Mouse (Mus musculus): ENCODE measurements at regions not wholly inside any gene's neighbourhood (a gene's known extent, or its start where the extent isn't known, plus 50 kb on each side); places are given as distances from the start of the nearest gene placed in this dataset.

DNA sequence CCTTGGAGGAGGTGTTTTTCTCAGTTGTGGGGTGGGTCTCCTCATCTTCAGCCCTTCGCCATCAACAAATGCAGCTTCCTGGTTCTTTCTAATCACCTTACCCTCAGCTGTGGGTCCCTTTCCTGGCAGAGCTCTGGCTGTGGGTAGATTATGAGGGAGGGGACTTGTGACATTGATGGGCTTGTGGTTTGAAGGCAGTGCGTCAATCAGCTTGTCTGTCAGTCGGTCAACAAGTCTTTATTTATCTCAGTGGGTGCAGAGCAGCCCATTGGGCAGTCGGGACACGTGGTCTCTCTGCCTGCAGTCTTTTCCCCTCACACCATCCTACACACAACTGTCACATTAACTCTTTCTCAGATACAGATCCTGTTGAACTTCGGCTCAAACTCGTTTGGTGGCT lies 125.2 kb downstream of the 4930564D02Rik start:
- DNase-seq (ENCODE audit: extremely low spot score in 1 of 2, low spot score in 2 of 2) = no peak
- intact Hi-C loops (cut with DNase I) = no loop called here
- no peak for TF ChIP-seq CTCF (IDR thresholded peaks at IDR 0.05)
- Histone ChIP-seq H3K27ac (no peak overlapping the region), H3K4me3 (no peak overlapping the region)

DNA sequence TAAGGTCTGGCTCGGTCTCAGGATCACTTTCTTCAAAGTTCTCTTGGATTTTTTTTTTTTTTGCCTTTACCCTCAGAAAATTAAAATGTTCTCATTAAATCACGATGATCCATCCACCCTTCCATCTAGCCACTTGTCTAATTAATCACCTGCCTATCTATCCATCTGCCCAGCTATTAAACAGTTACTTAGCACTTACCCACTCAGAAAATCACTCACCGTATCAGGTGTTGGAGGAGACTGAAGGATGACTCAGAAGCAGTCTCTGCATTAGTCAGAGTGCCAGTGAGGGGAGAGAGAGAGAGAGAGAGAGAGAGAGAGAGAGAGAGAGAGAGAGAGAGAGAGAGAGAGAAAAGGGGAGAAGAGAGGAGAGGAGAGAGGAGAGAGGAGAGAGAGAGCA lies 134.1 kb downstream of the 4930564D02Rik start:
- no peak for DNase-seq (ENCODE audit: extremely low spot score in 1 of 2, low spot score in 2 of 2)
- intact Hi-C loops (cut with DNase I) = no loop called here
- no peak for TF ChIP-seq CTCF (IDR thresholded peaks at IDR 0.05)

DNA sequence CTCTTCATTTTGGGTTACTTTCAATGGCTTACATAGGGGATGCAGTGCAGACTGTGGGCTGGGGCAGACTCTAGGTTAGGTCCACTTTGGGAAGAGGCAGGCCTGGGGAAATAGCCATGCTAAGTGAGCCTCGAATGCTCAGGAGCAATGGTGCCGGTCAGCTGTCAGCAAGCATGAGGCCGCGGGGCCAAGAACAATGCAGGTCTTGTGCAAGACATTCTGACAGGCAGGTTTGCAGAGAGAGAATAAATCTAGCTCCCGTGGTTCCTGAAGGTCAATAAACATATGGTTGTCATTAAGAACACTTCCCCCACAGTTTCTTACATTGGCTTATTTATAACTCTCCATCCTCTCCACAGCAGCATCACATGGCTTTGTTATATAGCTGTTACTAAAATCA lies 142.5 kb downstream of the 4930564D02Rik start:
- Histone ChIP-seq H3K4me3 (no peak overlapping the region), H3K27ac (no peak overlapping the region)
- no peak for TF ChIP-seq CTCF (IDR thresholded peaks at IDR 0.05)
- intact Hi-C loops (cut with DNase I) = no loop called here
- DNase-seq (ENCODE audit: extremely low spot score in 1 of 2, low spot score in 2 of 2) = no peak

More for the DNA sequence above, 134.1 kb downstream of the 4930564D02Rik start:
- Histone ChIP-seq H3K27ac (no peak overlapping the region), H3K4me3 (no peak overlapping the region)

DNA sequence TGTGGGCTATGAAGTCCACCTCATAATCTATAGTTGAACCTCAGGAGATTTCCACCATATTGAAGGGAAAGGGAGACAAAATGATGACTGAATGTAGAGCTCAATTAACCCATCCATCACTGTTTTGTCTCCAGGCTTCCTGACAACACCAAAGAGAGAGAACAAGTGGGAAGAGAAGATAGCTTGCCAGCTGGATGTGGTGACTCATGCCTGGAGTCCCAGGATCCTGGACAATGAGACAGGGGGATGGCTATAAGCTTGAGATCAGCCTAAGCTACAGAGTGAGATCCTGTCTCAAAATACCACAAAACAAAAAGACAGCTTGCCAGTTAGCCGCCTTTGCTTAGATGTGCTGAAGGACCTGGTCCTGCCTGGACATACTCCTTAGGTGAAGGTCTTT lies 144.4 kb downstream of the 4930564D02Rik start:
- intact Hi-C loops (cut with DNase I) = no loop called here
- no peak for TF ChIP-seq CTCF (IDR thresholded peaks at IDR 0.05)
- peak; percentile 21 to 24 for DNase-seq (ENCODE audit: extremely low spot score in 1 of 2, low spot score in 2 of 2)
- no peak overlapping the region for H3K4me3 ChIP-seq
- peak overlapping the region; percentile 15; the same call in 1 of the 2 replicates for H3K27ac ChIP-seq

DNA sequence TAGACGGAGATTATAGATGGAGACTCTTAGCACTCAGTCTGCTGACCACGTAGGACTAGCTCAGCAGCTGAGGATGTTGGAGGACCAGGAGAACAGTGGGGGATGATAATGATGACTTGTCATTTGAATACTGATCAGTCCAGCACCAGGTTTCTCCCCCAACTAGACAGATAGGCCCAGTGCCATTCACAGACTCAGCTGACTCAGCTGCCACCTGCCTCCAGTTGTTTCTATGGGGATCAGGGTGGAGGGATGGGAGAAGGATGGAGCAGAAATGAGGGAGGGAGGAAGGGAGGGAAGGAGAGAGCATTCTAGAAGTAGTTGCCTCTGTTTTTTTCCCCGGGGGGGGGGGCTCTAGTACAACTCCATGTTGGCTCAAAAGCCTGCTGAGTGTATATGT lies 145.1 kb downstream of the 4930564D02Rik start:
- TF ChIP-seq CTCF (IDR thresholded peaks at IDR 0.05) = no peak
- DNase-seq (ENCODE audit: extremely low spot score in 1 of 2, low spot score in 2 of 2) = no peak
- Histone ChIP-seq H3K4me3 (no peak overlapping the region), H3K27ac (no peak overlapping the region)
- intact Hi-C loops (cut with DNase I) = no loop called here

DNA sequence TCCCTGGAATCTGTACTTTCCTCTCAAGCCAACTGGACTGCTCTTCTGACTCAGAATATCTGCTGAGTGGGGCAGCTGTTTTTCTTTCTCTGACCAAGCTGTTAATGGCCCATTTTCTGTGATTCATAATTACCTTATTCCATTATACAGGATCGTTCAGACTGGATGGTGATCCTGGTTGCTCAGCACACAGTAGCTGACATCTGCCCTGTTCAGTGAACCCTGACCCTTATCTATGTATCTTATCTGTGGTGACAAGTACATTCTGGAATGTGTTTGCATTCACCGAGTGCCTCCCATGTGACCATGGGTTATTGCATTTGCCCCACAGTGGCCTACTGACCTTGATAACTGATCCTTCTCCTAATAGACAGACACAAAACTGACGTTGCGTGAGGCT lies 148.2 kb downstream of the 4930564D02Rik start:
- Histone ChIP-seq H3K27ac (no peak overlapping the region), H3K4me3 (no peak overlapping the region)
- intact Hi-C loops (cut with DNase I) = no loop called here
- no peak for TF ChIP-seq CTCF (IDR thresholded peaks at IDR 0.05)
- DNase-seq (ENCODE audit: extremely low spot score in 1 of 2, low spot score in 2 of 2) = no peak

DNA sequence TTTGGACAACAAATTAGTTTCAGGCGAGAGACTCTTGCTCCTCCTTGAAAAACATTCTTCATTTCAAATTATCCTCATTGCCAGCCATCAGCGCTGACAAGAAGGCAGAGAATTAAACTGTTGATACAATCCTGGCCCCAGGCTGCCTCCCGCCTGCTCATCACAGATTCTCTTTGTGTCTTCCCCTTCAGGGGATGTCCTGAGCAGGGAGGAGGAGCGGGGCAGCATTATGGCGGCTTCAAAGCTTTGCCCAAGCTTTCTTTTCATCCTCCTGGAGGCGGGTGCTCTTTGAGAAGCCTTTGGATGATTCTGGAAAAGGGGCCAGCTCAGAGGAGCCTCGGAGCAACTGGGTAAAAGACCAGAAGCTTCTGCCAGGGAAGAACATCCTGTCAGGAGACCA lies 149.1 kb downstream of the 4930564D02Rik start:
- TF ChIP-seq CTCF (IDR thresholded peaks at IDR 0.05) = no peak
- DNase-seq (ENCODE audit: extremely low spot score in 1 of 2, low spot score in 2 of 2) = no peak
- H3K27ac ChIP-seq = no peak overlapping the region
- H3K4me3 ChIP-seq = no peak overlapping the region
- intact Hi-C loops (cut with DNase I) = no loop called here

DNA sequence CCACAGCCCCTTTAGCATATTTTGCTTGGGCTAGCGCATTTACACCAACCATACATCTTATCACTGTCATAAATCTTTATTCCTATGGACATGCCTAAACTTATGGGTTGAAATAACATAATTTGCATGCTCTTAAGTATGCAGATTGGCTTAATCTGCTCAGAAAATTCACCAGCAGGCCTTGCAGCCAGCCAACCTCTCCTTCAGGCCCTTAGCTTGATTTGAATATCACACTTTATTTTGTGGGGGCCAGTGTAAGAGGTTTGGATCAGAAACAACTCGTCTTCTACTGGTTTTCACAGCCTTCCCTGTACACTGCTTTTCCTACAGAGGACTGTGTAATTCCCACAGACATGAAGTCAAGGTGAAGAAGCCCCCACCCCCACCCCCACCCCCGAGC lies 153.0 kb downstream of the 4930564D02Rik start:
- intact Hi-C loops (cut with DNase I) = no loop called here
- H3K27ac ChIP-seq = no peak overlapping the region
- no peak for TF ChIP-seq CTCF (IDR thresholded peaks at IDR 0.05)
- H3K4me3 ChIP-seq = no peak overlapping the region
- DNase-seq (ENCODE audit: extremely low spot score in 1 of 2, low spot score in 2 of 2) = no peak

DNA sequence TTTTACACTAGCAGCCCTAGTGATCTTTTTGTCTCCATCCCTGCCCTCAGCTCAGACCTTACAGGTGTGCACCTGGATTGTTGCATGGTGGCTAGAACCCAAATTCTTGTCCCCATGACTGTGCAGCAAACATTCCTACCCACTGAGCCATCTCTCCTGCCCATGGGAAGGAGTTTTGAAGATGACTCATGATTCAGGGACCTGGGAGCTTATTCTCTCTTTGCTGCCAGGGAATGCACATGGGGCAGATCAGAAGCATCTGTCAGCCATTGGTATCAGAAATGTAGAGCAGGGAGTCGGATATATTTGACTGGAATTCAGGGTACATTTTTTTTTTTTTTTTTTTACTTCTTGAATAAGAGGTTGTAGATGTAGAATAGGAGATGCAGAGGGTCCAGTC lies 154.0 kb downstream of the 4930564D02Rik start:
- intact Hi-C loops (cut with DNase I) = no loop called here
- no peak overlapping the region for H3K27ac ChIP-seq
- no peak for TF ChIP-seq CTCF (IDR thresholded peaks at IDR 0.05)
- no peak for DNase-seq (ENCODE audit: extremely low spot score in 1 of 2, low spot score in 2 of 2)
- no peak overlapping the region for H3K4me3 ChIP-seq

DNA sequence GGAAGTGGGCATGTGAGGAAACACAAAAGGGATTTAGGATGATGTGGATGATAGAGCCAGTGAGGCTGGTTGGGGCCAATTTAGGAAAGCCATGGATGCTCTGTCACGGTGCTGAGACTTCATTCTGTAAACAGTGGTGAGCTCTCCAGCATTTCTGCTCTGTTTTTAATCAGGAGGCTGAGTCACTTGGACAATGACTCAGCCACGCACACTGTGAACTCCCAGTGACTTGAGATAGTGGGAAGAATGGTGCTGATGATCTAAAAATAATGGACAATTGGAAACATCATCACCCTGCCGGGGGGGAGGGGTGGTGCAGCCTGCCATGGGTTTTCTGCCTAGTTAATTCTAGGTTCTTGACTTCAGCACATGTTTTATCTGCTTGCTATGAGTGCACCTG lies 156.3 kb downstream of the 4930564D02Rik start:
- DNase-seq (ENCODE audit: extremely low spot score in 1 of 2, low spot score in 2 of 2) = peak in 1 of 2 experiments; percentile 28
- H3K27ac ChIP-seq = no peak overlapping the region
- no peak overlapping the region for H3K4me3 ChIP-seq
- intact Hi-C loops (cut with DNase I) = no loop called here
- no peak for TF ChIP-seq CTCF (IDR thresholded peaks at IDR 0.05)

DNA sequence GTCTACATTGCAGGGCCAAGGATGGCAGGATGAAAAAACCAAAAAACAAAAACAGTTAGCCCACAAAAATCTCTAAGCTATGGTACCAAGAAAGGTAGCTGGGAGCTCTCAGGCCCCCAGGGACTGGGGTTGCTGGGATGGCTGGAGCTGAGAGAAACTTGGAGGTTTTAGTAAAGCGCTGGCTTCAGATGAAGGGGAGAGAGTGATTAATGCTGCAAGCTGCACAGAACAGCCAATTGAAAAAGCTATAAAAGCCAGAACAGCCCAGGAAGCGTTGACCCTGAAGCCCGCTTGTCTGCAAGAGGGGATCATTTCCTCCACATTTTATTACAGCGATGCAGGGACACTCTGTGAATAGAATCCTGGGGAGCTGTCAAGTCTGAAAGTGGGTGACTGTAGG lies 157.0 kb downstream of the 4930564D02Rik start:
- intact Hi-C loops (cut with DNase I) = no loop called here
- no peak overlapping the region for H3K4me3 ChIP-seq
- TF ChIP-seq CTCF (IDR thresholded peaks at IDR 0.05) = no peak
- H3K27ac ChIP-seq = no peak overlapping the region
- DNase-seq (ENCODE audit: extremely low spot score in 1 of 2, low spot score in 2 of 2) = no peak

DNA sequence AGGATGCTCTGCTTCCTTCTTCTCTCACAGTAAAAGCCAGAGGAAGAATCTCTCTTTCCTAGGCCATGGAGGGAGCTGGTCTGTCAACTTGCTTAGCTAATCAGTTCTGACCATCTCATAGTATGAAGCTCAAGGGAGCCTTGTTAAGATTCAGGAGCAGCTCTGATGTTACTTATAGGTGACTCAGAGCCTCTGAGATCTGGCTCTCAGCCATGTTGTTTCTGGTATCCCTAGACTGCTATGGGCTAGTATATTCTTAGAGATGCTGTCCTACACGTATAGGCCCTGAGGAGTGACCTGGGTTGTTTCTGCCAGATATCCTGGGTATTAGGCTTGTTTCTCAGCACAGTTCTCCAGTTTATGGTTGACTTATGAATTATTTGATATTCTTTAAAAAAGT lies 160.9 kb downstream of the 4930564D02Rik start:
- Histone ChIP-seq H3K27ac (no peak overlapping the region), H3K4me3 (no peak overlapping the region)
- DNase-seq (ENCODE audit: extremely low spot score in 1 of 2, low spot score in 2 of 2) = no peak
- no peak for TF ChIP-seq CTCF (IDR thresholded peaks at IDR 0.05)
- intact Hi-C loops (cut with DNase I) = no loop called here

DNA sequence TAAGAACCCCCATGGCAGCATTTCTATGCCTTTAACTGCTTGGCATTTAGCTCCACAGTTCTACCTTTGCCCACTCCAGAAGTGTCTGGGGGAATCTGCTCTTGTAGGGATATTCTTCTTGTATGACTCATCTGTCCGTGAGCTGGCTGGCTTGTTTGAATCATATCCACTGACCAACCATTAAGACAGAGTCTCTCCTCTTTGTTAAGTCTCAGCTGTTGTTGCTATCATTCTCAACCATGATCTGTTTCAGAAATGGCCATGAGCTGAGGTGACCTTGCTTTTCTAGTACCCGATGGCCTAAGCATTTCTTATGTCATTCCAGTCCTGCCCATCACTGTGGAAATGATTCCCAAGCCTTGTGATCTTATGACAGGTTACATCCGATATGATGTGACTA lies 161.8 kb downstream of the 4930564D02Rik start:
- no peak overlapping the region for H3K27ac ChIP-seq
- TF ChIP-seq CTCF (IDR thresholded peaks at IDR 0.05) = no peak
- intact Hi-C loops (cut with DNase I) = no loop called here
- H3K4me3 ChIP-seq = no peak overlapping the region
- no peak for DNase-seq (ENCODE audit: extremely low spot score in 1 of 2, low spot score in 2 of 2)

DNA sequence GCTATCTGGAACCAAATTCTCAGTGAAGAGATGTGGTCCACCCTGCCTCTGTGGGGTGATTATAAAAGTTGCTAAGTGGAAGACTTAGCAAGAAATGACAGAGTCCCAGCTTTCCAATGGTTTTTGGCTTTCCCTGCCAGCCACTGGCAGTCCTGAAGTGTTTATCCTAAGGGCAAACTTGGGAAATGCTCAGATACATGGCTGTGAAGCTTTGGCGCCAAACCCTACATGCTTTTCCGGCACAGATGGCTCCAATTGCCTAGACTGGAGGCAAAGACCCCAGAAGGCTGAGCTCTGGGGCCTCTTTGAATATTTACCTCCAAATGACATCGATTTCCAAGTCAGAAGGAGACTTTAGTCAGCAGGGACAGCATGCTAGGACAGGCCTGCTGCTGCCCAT lies 174.4 kb downstream of the 4930564D02Rik start:
- TF ChIP-seq CTCF (IDR thresholded peaks at IDR 0.05) = no peak
- no peak for DNase-seq (ENCODE audit: extremely low spot score in 1 of 2, low spot score in 2 of 2)
- intact Hi-C loops (cut with DNase I) = no loop called here
- Histone ChIP-seq H3K27ac (no peak overlapping the region), H3K4me3 (no peak overlapping the region)

All from left cerebral cortex, adult 2 months (tissue).